Mouse (Mus musculus) layer of hippocampus, adult 18-20 months (tissue): ENCODE results near the gene Wnt5a. TPM values are rescaled to one million over a fixed set of nuclear protein-coding genes. Genes with fewer than 3 reads are reported as not detected.

Experiments
- DNase-seq, 2 experiments: peaks; one replicate each; pipeline ENCODE4 v3.0.0; 2022; ENCODE audit warnings: low spot score in 2 of 2
- total RNA-seq, 2 experiments: library from RNA; stranded (reverse); gene quantifications; 2 replicates each; pipeline ENCODE4 v1.2.3; 2021

The Wnt5a gene
- total RNA-seq, 2 experiments from 2014 or later = 8.6 to 11.7 TPM

DNA sequence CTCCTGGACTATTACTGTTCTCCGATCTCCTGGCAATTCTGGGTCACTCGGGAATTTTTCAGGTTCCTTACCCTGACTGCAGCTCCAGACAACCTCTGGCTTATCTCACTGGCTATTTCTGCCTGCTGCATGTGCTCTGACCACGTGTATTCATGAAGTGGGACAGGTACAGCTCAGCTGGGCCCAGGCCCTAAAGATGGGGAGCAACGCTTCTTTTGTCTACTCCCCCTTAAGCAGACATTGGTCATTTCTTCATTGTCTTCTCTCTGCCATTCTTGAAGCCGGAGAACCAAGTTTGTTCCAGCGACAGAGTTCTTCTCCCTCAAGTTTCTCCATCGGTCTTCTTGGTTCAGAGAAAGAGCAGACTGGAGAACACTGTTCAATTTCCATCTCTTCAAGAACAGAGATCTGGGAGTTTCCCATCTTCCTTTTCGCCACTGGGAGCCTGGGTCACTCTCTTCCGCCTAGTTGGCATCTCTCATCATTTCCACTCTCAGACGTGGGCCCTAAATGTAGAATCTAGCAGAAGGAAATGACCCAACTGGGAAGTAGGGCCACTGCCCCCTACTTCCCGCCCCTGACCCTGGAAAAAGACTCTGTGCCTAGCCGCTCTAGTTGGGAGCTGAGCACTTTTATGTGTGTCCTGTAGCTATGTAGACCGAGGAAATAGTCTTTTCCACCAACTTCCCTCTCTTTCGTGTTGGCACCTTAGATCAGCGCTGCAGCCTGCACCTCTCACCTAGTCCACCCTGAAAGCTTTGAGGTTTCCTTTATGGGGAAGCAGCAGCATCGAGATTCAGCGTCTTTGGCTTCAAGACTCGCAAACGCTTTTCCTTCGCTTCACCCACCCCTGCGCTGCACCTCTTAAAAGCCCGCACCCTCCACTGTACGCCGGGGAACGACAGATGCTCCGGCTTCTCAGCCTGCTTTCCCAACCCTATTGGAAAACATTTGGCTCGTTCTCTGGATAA is 4.0 kb downstream of the Wnt5a start:
- DNase-seq = no peak

DNA sequence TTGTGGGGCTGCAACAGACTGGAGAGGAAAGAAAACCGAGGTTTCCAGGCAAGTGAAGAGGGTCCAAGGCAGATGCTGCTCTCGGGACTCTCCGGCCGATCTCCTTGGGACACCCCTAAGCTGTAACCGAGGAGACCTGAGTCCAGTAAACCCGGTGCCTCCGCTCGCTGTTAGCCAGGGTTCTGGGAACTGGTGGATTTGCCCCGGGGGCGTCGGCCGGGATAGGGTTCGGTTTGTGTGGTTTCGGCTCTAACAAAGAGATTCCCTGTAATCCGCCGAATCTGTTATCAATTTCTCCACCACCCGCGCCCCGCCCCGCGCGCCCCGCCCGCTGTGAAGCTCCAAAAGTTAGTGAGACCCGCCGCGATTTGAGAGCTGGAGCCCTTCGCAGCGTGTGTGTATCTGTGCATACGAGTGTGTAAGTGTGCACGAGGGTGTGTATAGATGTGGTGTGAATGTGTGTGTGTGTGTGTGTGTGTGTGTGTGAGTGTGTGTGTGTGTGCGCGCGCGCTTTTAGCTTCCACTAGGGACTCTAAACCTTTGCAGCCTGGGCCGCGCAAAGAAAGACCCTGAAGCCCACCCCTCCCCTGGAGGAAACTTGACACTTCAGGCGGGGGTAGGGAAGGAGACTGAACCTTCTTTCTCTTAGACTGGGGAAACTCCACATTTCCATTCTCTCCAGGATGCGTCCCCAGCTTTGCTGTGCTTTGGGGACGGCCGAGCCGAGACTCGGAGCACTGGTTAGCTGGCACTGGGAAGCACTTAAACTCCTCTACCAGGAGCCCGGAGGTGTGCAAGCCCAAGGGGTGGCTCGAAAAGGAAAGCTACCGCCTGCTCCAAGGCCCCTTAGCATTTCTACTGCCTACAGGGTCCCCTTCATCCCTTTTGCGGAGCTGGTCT is 5.1 kb downstream of the Wnt5a start:
- peak in 1 of 2 experiments; percentile 25 for DNase-seq

DNA sequence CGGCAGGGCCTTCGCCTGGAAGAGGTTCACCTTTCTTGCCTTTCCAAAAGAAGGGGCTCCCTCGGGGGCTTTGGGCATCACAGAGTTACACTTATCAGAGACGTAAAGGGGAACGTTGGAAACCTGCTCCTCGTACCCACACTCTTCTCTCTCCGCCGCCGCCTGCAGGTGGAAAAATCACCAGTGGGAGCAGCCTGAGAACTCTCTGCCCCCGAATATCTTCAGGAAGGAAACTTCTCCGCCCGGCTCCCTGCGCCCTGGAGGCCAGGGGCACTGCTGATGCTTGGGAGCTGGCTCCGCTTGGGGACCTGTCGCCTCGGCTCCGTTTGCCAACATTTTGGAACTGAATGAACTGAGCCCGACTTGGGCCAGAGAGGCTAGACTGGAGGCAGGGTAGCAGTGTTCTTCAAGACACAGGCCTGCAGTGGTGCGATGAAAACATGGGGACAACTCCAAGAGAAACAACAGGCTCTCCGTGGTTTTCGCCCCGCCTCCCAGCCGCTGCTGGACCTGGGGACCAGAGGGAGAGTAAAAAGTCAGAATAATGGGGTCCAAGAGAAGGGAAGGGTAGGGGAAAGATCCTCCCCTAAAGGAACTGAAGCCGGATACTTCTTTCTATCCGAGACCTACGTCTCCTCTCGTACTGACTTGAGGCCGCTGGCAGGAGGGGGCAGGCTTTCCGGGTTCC is 5.9 kb downstream of the Wnt5a start:
- DNase-seq = no peak

DNA sequence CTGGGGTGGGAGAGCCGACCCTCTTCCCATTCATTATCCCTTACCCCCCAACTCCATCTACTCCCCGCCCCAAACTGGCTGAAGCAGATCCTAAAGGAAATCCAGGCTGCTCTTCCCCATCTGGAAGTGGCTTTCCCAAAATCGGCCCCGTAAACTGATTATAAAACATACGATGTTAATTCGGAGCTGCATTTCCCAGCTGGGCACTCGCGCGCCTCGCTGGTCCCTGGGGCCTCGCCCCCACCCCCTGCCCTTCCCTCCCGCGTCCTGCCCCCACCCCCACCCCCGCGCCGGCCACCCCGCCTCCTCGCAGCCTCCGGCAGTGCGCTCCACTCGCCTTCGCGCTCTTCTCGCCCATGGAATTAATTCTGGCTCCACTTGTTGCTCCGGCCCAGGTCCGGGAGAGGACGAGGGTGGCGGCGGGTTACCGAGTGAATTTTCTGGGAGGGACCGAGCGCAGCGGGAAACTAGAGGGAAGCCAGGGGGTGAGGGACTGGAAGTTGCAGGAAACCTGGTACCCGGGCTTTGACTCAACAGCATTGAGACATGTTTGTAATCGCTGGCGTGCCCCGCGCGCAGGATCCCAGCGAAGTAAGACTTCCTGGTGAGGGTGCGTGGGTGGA is 6.6 kb downstream of the Wnt5a start:
- no peak for DNase-seq

DNA sequence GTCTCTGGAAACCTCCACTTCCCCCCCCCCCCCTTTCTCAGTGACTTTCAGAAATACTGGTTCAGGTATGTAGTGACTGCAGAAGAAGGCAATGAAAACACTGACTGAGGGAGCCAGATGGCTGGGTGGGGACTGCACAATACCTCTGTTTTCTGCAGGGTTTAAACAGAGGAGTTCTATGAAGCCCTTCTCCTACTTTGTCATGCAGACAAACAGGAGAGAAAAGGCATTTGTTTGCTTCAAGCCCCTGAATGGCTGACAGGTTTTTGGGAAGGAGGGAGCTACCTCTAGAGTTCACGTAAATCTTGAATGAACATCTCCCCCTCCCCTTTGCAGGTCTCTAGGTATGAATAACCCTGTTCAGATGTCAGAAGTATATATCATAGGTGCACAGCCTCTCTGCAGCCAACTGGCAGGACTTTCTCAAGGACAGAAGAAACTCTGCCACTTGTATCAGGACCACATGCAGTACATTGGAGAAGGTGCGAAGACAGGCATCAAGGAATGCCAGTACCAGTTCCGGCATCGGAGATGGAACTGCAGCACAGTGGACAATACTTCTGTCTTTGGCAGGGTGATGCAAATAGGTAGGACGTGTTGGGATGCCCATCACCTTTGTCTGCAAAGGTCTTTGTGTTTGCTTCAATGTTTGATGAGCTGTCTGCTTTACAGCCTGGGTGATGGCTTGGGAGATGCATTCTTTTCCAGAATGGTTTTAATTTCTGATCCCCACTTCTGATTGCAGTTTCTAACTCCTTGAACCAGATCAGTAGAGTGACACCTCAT is 8.4 kb downstream of the Wnt5a start:
- no peak for DNase-seq

DNA sequence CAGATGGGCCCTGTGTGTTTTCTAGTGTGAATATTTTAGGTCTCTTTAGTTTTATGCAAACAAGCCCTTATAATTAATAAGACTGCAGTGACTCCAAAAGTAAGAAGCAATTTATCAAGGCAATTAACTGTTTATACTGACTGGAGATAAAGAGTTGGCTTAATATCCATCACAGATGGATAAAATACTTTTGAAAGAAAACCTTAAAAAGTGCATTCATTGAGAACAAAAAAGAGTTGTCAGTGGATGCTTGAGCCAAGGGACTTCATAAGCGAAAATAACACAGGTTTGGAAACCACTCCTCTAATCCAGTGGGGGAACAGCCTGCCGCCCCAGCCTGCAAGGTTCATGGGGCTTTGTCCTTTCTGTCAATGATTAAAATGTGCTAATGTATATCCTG is 9.6 kb downstream of the Wnt5a start:
- no peak for DNase-seq

DNA sequence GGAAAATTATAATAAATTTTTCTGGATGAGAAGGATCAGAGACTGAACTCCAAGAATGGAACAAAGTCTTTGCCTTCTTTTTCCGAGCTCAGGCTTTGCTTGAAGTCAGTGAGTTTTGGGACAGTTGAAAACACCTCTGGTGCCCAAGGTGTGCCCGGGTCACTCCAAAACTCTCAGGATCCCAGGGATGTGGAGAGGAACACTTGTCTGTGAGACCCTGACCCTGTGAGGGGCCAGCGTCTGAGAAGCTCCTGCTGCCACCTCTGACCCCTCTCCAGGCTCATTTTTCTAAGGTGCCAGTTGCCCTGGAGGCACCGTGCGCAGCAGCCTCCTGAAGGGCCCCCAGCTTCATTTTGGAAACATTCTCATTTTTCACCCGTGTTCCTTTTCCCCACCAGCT is 10.8 kb downstream of the Wnt5a start:
- DNase-seq = no peak

DNA sequence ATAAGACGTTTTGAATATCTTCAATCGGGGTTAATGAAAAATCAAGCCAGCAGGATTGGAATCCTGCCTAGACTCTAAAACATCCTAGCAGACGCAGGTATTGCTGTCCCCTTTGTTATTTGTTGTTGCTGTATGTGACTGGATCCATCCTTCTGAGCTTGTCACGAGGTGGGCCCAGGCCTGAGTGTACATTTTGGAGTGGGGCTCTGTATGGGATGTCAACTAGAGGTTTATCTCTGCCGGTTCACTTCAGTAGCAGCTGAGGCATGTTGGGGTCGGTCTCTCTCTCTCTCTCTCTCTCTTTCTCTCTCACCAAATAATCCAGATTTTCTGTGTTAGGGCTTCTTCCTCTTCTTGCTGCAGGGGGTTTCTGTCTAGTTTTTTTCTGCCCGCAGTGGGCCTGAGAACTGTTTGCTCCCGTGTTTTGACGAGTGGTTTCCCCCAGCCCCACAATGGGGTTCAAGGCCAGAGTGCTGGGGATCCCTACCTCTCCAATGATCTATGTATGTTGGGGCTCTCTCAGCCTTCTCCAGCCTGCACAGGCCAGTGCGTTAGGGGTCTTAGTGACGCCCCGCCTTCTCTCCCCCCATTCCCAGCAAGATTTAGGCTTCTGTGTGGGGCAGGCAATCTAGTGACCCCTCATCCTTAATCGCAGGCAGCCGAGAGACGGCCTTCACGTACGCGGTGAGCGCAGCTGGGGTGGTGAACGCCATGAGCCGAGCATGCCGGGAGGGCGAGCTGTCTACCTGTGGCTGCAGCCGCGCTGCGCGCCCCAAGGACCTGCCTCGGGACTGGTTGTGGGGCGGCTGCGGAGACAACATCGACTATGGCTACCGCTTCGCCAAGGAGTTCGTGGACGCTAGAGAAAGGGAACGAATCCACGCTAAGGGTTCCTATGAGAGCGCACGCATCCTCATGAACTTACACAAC is 13.3 kb downstream of the Wnt5a start:
- no peak for DNase-seq

DNA sequence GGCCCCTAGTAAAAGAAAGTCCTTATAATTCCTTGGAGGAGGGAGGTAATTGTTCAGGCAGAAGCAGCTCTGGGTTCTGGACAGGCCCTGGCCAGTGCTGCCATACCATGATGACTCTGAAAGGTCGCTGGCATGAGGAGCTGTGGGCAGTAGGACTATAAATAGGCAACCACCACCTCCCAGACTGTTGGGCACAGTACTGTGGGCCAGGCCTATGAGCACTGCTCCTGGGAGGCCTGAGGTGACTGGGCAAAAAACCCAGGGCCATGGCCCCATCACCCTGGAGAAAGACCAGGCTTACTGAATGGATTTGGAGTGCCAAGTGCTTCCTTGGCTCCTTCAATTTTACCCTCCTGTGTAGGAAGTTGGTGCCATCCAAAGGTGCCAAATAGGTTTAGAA is 16.6 kb downstream of the Wnt5a start:
- DNase-seq = no peak

DNA sequence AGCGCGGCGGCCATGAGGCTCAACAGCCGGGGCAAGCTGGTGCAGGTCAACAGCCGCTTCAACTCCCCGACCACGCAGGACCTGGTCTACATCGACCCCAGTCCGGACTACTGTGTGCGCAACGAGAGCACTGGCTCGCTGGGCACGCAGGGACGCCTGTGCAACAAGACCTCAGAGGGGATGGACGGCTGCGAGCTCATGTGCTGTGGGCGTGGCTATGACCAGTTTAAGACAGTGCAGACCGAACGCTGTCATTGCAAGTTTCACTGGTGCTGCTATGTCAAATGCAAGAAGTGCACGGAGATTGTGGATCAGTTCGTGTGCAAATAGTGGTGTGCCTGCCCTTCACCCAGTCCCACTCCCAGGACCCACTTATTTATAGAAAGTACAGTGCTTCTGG is 18.1 kb downstream of the Wnt5a start:
- DNase-seq = no peak

DNA sequence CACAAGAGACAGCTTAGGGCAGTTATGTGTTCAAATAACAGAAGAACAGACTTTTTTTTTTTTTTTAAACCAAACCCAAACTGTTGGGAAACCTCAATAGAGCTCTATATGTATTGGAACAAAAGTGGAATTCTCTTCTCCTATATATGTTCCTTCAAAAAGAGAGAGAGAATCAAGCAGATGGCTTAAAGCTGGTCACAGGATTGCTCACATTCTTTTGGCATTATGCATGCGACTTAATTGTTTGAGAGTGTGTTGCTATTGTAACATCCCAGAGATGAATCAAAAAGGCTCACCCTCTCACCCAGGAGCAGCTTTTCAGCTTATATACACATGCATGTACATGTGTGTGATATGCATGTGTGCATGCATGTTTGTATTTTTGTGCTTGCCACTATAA is 21.0 kb downstream of the Wnt5a start:
- DNase-seq = no peak

DNA sequence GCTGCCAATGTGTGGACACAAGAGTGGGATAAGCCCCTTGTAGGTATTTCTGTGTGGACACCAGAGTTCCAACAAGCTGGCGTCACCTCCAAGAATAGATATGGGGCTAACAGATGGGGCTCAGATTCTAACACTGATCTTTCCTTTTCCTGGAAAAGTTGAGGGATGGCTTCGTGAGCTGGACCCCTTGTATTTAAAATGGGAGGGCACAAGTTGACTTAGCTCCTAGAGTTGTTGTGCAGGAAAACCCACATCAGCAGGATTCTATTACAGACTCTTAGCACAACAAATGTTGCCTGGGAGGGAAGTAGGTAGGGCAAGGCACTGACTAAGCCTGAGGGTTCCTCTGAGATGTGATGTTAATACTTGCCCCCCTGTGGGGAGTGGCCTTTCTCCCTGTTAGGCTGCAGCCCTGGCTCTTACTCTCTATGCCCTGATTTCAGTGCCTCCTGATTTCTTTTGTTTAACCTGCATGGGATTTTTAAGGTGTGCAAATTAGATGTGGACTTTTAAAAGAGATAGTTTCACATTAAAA is 23.7 kb downstream of the Wnt5a start:
- DNase-seq = no peak

DNA sequence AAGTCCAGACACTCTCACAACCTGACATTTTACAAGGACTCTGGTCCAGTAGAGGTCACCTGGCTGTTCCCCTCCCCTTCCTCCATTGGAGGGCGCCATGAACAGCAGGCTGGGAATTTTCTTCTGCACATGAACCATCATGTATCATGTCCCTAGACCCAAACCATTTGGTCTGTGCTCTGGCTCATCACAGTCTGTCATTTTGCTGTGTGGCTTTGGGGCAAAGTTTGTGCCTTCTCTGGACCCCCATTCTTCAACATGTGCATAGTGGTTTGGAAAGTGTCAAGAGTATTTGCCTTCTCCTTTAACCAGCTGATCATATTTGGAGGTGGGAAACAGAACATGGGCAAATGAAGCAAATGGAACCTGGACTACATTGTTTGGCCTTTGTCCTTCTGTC is 27.0 kb downstream of the Wnt5a start:
- no peak for DNase-seq

DNA sequence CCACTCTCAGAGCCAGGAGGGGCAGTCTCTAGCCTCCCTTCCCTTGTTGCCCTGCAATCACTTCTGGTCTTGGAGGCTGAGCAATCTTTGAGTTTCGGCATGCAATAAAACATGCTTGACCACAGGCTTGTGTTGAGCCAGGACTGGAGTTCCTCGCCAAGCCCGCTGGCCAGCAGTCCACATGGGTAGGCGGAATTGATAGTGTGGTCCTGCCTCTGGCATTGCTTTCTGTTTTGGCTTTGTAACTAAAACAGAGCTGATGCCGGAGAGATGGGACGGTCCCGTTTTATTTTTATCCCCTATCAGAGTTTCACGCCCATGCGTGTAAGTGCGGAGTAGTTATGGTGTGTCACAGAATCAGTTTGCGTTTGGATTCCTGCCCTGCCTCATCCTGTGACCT is 28.4 kb downstream of the Wnt5a start:
- DNase-seq = no peak

DNA sequence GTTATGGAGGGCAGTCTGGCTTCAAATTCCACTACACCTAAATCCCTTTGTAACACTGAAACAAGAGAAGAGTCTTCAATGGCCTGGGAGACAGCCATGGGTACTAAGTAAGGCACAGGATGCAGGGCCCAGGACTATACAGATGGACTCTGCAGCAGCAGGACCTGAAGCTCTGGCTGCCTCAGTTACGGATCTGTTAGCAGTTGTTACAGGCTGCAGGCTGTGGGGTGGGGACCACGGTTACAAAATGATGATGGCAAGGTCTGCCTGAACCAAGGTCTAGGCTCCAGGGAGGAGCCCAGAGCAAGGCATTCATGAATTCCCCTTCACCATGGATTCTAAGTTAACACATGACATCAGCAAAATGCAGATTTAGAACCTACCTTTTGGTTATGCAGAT is 29.3 kb downstream of the Wnt5a start:
- DNase-seq = no peak

DNA sequence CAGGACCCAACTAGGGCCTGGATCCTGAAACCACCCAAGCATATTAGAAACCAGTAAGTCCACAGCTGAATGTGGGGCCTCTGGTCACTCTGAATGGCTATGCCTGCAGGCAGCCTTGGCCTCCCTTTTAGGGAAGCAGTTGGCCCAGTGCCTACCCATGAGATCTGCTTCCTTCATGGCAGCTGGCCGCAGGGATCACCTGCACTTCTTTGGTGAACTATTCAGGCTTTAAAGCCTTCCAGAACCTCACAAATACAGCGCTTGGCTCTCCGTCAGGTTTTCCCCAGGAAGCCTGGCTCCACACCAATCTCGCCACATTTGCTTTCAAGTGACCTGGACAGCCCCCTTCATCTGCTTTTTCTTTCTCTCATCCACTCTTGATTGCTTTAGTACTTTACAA is 31.3 kb downstream of the Wnt5a start:
- DNase-seq = peak; percentile 4 to 13

DNA sequence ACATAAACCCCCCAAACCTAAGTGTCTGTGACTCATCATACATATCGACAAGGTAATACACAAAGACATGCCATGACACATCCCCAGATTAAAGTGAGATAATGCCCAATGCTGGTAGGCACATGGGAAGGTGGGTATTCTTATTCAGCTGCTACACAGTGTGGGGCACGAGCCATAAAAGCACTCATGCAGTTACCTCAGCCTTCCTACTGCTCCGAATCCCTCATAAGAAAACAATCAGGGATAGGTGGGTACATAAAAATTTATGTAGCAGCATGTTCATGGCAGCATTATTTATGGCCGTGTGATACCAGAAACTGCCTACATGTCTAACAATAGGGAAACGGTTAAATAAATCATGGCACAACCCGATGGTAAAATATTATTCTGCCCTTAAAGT is 35.0 kb downstream of the Wnt5a start:
- DNase-seq = no peak

DNA sequence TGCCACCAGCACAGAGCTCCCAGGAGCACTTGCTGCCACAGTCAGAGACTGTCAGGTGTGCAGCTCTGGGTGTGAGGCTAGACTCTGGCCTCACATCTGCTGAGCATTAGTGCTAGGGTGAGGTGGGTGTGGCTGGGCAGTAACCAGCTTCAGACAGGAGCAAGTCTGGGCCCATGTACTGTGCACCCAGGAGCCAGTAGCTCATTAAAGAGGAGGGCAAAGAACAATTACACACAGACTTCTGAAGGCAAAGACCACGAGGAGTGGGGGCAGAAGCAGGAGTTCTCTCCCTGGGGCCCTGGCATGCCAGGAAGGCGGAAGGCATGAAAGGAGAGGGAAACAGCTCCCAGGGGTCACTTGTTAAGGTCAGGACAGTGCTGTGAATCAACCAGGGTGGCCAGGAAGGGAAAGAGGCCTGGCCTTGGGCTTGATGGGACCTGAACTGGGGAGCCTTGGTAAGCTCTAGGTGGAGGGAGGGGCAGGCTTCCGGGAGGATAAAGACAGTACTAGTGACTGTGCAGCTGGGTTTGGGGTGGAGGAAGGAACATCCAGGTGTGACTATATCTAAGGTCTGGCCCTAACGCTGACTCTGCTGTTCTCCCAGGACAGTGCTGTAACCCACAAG is 37.7 kb downstream of the Wnt5a start:
- DNase-seq = no peak
